Mouse (Mus musculus) lung, postnatal 0 days (tissue): ENCODE measurements at regions not wholly inside any gene's neighbourhood (a gene's known extent, or its start where the extent isn't known, plus 50 kb on each side); places are given as distances from the start of the nearest gene placed in this dataset.
A peak's percentile ranks its signal among the peaks of the same experiment; 100 is the strongest.

Experiments
- ATAC-seq: fragments of 200-750 bp; cut with Nextera tagmentation; 2 replicates; pipeline ENCODE4 v1.8.0; 2017; ENCODE audit warnings: moderate library complexity
- DNase-seq: peaks from one replicate; pipeline ENCODE4 v3.0.0-alpha.2; 2016; ENCODE audit warnings: low spot score
- H3K27ac ChIP-seq: fragments of 300-500 bp; sonication (generic); 2 replicates; pipeline ENCODE4 v1.5.1; 2014; ENCODE audit warnings: antibody characterized with exemption, mild to moderate bottlenecking, low read length, mixed read lengths
- H3K27me3 ChIP-seq: fragments of 300-500 bp; sonication (generic); replicated peaks from 2 replicates; pipeline ENCODE4 v1.6.1; 2014; ENCODE audit warnings: low read length, mixed read lengths; ENCODE audit not compliant: insufficient read depth
- H3K36me3 ChIP-seq: fragments of 300-500 bp; sonication (generic); 2 replicates; pipeline ENCODE4 v1.6.1; 2014; ENCODE audit warnings: low read length, mixed read lengths; ENCODE audit not compliant: insufficient read depth
- H3K4me1 ChIP-seq: fragments of 300-500 bp; sonication (generic); 2 replicates; pipeline ENCODE4 v1.6.1; 2014; ENCODE audit warnings: antibody characterized with exemption, low read depth, low read length, mixed read lengths; ENCODE audit not compliant: insufficient read depth
- H3K4me2 ChIP-seq: fragments of 300-500 bp; sonication (generic); replicated peaks from 2 replicates; pipeline ENCODE4 v1.6.1; 2014; ENCODE audit warnings: low read depth, mild to moderate bottlenecking, low read length, moderate library complexity, mixed read lengths
- H3K4me3 ChIP-seq: fragments of 300-500 bp; sonication (generic); 2 replicates; pipeline ENCODE4 v1.5.1; 2014; ENCODE audit warnings: low read depth, low read length
- H3K9ac ChIP-seq: fragments of 300-500 bp; sonication (generic); replicated peaks from 2 replicates; pipeline ENCODE4 v1.6.1; 2014; ENCODE audit warnings: low read depth, mild to moderate bottlenecking
- H3K9me3 ChIP-seq: fragments of 300-500 bp; sonication (generic); 2 replicates; pipeline ENCODE4 v1.6.1; 2016; ENCODE audit warnings: low read length, mixed read lengths
- CTCF ChIP-seq: IDR thresholded peaks from 2 replicates; pipeline ENCODE4 v1.5.1; 2016; ENCODE audit warnings: antibody characterized with exemption, mild to moderate bottlenecking
- EP300 ChIP-seq: IDR thresholded peaks from 2 replicates; pipeline ENCODE4 v1.6.1; 2016; ENCODE audit warnings: antibody characterized with exemption, mild to moderate bottlenecking, control low read depth
- WGBS: fragments of 180-500 bp; shearing (Covaris S2); extraction: QIAGEN DNeasy Blood & Tissue Kit; methylation state at CpG from one replicate; pipeline ENCODE4 v1.1.7; 2014; 5-methylcytosine and 5-hydroxymethylcytosine counted together

- no peak overlapping the region for H3K9ac ChIP-seq
- ATAC-seq (no peak), DNase-seq (no peak)
- TF ChIP-seq EP300 (no peak), CTCF (no peak)
- H3K4me2 ChIP-seq = no peak overlapping the region
- H3K36me3 ChIP-seq = no peaks in the 10 kb centered on the region
- 85% methylated on average over 2 of the region's 2 CpGs for WGBS
- H3K27ac ChIP-seq = no peak overlapping the region
- no peaks in the 10 kb centered on the region for H3K27me3 ChIP-seq
- no peaks in the 10 kb centered on the region for H3K4me1 ChIP-seq
- H3K4me3 ChIP-seq = no peak overlapping the region
- no peaks in the 10 kb centered on the region for H3K9me3 ChIP-seq
These were observed 155.2 kb upstream of the Trp63 start for GRCm38 (mm10) chr16:25528313-25528712.

- Histone ChIP-seq H3K36me3 (no peaks in the 10 kb centered on the region), H3K9me3 (no peaks in the 10 kb centered on the region), H3K4me2 (no peak overlapping the region), H3K27ac (no peak overlapping the region), H3K9ac (no peak overlapping the region), H3K4me1 (no peaks in the 10 kb centered on the region), H3K4me3 (no peak overlapping the region), H3K27me3 (no peaks in the 10 kb centered on the region)
- ATAC-seq (no peak), DNase-seq (no peak)
- 89% methylated on average over 1 of the region's 1 CpGs for WGBS
- TF ChIP-seq EP300 (no peak), CTCF (no peak)
These were observed 153.9 kb upstream of the Trp63 start for GRCm38 (mm10) chr16:25529681-25530080.

- Histone ChIP-seq H3K9ac (no peak overlapping the region), H3K4me2 (no peak overlapping the region), H3K27me3 (no peaks in the 10 kb centered on the region), H3K36me3 (no peaks in the 10 kb centered on the region), H3K4me3 (no peak overlapping the region), H3K27ac (no peak overlapping the region), H3K4me1 (no peaks in the 10 kb centered on the region), H3K9me3 (no peaks in the 10 kb centered on the region)
- WGBS = 36% methylated on average over 4 of the region's 4 CpGs
- TF ChIP-seq EP300 (peak; percentile 51), CTCF (no peak)
- ATAC-seq (peak; percentile 73), DNase-seq (peak; percentile 60)
These were observed 151.7 kb upstream of the Trp63 start for GRCm38 (mm10) chr16:25531761-25532336.

- H3K4me3 ChIP-seq = no peak overlapping the region
These were observed 150.9 kb upstream of the Trp63 start for GRCm38 (mm10) chr16:25532519-25533205.

GRCm38 (mm10) chr16:25533206-25533580, 150.4 kb upstream of the Trp63 start:
- Histone ChIP-seq H3K9me3 (no peaks in the 10 kb centered on the region), H3K36me3 (no peaks in the 10 kb centered on the region), H3K4me3 (no peak overlapping the region), H3K4me1 (no peaks in the 10 kb centered on the region), H3K27me3 (no peaks in the 10 kb centered on the region), H3K27ac (no peak overlapping the region), H3K4me2 (no peak overlapping the region), H3K9ac (no peak overlapping the region)
- DNase-seq (no peak), ATAC-seq (no peak)
- TF ChIP-seq EP300 (no peak), CTCF (no peak)
- 64% methylated on average over 4 of the region's 4 CpGs for WGBS

More at GRCm38 (mm10) chr16:25532519-25533205, 150.9 kb upstream of the Trp63 start:
- Histone ChIP-seq H3K27me3 (no peaks in the 10 kb centered on the region), H3K4me2 (no peak overlapping the region), H3K4me1 (no peaks in the 10 kb centered on the region), H3K27ac (no peak overlapping the region), H3K9ac (no peak overlapping the region), H3K9me3 (no peaks in the 10 kb centered on the region), H3K36me3 (no peaks in the 10 kb centered on the region)
- WGBS = 70% methylated on average over 3 of the region's 3 CpGs
- TF ChIP-seq EP300 = no peak
- TF ChIP-seq CTCF = no peak
- DNase-seq (no peak), ATAC-seq (no peak)

- Histone ChIP-seq H3K36me3 (no peaks in the 10 kb centered on the region), H3K27ac (no peak overlapping the region), H3K27me3 (no peaks in the 10 kb centered on the region), H3K4me3 (no peak overlapping the region), H3K4me2 (no peak overlapping the region), H3K4me1 (no peaks in the 10 kb centered on the region), H3K9me3 (no peaks in the 10 kb centered on the region), H3K9ac (no peak overlapping the region)
- WGBS = 74% methylated on average over 6 of the region's 6 CpGs
- DNase-seq (no peak), ATAC-seq (no peak)
- no peak for TF ChIP-seq CTCF
- no peak for TF ChIP-seq EP300
These were observed 147.0 kb upstream of the Trp63 start for GRCm38 (mm10) chr16:25536550-25536949.
